Mouse (Mus musculus) bone marrow macrophage, adult 2 months (primary cell): ENCODE results near the gene Gm14214.

Experiments
- CTCF ChIP-seq: IDR thresholded peaks from 2 replicates; pipeline ENCODE4 v1.5.1; 2012; ENCODE audit warnings: low read depth, mild to moderate bottlenecking, low read length, moderate library complexity
- POLR2A ChIP-seq: IDR thresholded peaks from 2 replicates; pipeline ENCODE4 v1.6.1; 2012; ENCODE audit warnings: mild to moderate bottlenecking, low read depth, low read length, borderline replicate concordance

DNA sequence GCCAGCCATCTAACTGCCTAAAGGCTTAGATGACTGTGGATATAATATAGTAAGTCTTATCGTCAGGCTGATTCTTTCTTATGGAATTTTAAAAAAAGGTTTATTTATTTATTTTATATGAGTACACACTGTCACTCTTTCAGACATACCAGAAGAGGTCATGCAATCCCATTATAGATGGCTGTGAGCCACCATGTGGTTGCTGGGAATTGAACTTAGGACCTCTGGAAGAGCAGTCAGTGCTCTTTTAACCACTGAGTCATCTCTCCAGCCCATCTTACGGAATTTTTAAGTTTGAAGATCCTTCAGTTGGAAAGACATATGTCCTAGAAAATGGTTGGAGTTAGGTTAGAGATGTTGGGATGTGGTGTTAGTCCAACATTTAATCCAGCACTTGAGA, 43.6 kb upstream of the Gm14214 start:
- TF ChIP-seq POLR2A (no peak), CTCF (no peak)
